Mouse (Mus musculus) neural tube, embryonic 14.5 days (tissue): Measurements from ENCODE around the gene Lrrc1. TPM values are rescaled to one million over a fixed set of nuclear protein-coding genes. Genes with fewer than 3 reads are reported as not detected.

Experiments
- ATAC-seq: fragments of 200-750 bp; cut with Nextera tagmentation; 2 replicates; pipeline ENCODE4 v1.8.0; 2017; ENCODE audit warnings: low read depth, mild to moderate bottlenecking, moderate TSS enrichment, moderate library complexity
- H3K27ac ChIP-seq: fragments of 300-500 bp; sonication (generic); 2 replicates; pipeline ENCODE4 v1.5.1; 2014; ENCODE audit warnings: low read depth, mild to moderate bottlenecking, control low read depth, low read length, moderate library complexity, mixed read lengths
- H3K27me3 ChIP-seq: fragments of 300-500 bp; sonication (generic); 2 replicates; pipeline ENCODE4 v1.6.1; 2014; ENCODE audit warnings: low read length; ENCODE audit not compliant: control insufficient read depth, insufficient read depth
- H3K36me3 ChIP-seq: fragments of 300-500 bp; sonication (generic); 2 replicates; pipeline ENCODE4 v1.6.1; 2014; ENCODE audit warnings: low read length, mixed read lengths; ENCODE audit not compliant: control insufficient read depth, insufficient read depth
- H3K4me1 ChIP-seq: fragments of 300-500 bp; sonication (generic); 2 replicates; pipeline ENCODE4 v1.6.1; 2014; ENCODE audit warnings: low read length; ENCODE audit not compliant: control insufficient read depth, insufficient read depth
- H3K4me2 ChIP-seq: fragments of 300-500 bp; sonication (generic); 2 replicates; pipeline ENCODE4 v1.6.1; 2014; ENCODE audit warnings: mild to moderate bottlenecking, low read depth, low read length, control low read depth
- H3K4me3 ChIP-seq: fragments of 300-500 bp; sonication (generic); 2 replicates; pipeline ENCODE4 v1.5.1; 2014; ENCODE audit warnings: low read depth, low read length, control low read depth, mixed read lengths
- H3K9ac ChIP-seq: fragments of 300-500 bp; sonication (generic); replicated peaks from 2 replicates; pipeline ENCODE4 v1.6.1; 2014; ENCODE audit warnings: low read depth, mild to moderate bottlenecking, control low read depth, low read length, mixed read lengths
- H3K9me3 ChIP-seq: fragments of 300-500 bp; sonication (generic); 2 replicates; pipeline ENCODE4 v1.6.1; 2016; ENCODE audit warnings: low read length; ENCODE audit not compliant: control insufficient read depth
- WGBS: fragments of 180-500 bp; shearing (Covaris S2); extraction: QIAGEN DNeasy Blood & Tissue Kit; methylation state at CpG from one replicate; pipeline ENCODE4 v1.1.7; 2014; 5-methylcytosine and 5-hydroxymethylcytosine counted together
- polyA plus RNA-seq: library from polyadenylated mRNA; unstranded; fragments of >200 nt; fragmentation: Nextera tagmentation; extraction: Ambion mirVana; gene quantifications from 2 replicates; pipeline ENCODE4 v1.2.1, GENCODE M21; 2014

Gene Lrrc1
- polyA plus RNA-seq, 1 experiment from 2014 or later = 7.9 TPM

- H3K4me3 ChIP-seq = no peak overlapping the region
- no peak overlapping the region for H3K4me2 ChIP-seq
- ATAC-seq = peak; percentile 14; the same call in 1 of the 2 replicates
- peaks cover 17% of the 10 kb centered on the region; the same call in 1 of the 2 replicates for H3K4me1 ChIP-seq
- no peak overlapping the region for H3K27ac ChIP-seq
- no peak overlapping the region for H3K9ac ChIP-seq
- H3K9me3 ChIP-seq = no peaks in the 10 kb centered on the region
- H3K27me3 ChIP-seq = no peaks in the 10 kb centered on the region
- H3K36me3 ChIP-seq = no peaks in the 10 kb centered on the region
- WGBS = 69% methylated on average over 9 of the region's 9 CpGs
Observed at GRCm38 (mm10) chr9:77430413-77431087, 114.1 kb downstream of the Lrrc1 start.

DNA sequence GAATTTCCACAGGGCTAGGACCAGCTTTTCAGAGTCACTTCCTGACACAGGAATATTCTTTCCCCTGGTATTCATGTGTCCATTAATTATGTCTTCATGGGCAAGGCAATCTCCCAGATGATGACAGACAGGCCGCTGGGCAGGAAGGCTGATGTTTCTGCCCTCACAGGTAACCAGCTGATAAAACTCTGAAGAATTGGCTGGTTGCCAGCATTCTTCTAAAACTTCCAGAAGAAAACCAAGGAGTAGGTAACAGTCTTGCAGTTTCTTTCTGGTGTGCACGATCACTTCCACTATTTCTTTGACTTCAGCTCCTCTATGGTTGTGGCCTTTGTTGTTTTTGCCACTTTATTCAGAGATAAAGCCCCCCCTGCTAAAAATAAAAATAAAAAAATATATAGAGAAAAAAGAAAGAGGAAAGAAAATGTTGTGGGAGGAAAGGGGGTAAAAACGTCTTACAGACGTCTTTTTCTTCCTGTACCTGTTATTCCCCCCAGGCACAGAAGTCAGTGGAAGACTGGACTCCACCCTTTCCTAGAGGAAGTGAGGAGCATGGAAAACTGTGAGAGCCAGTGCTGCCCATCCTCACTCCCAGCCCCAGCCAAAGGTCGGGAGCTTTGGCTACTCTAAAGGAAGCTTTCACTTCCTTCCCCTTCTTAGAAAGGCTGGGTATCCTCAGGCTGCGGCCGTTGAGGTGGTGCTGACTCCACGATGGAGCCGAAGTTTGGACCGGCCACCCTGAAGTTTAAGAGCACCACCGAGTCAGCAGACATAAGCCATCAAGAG lies 115.2 kb downstream of the Lrrc1 start:
- no peak overlapping the region for H3K27ac ChIP-seq
- H3K4me1 ChIP-seq = peaks cover 17% of the 10 kb centered on the region; the same call in 1 of the 2 replicates
- no peaks in the 10 kb centered on the region for H3K36me3 ChIP-seq
- H3K4me3 ChIP-seq = no peak overlapping the region
- no peak overlapping the region for H3K9ac ChIP-seq
- H3K4me2 ChIP-seq = no peak overlapping the region
- H3K27me3 ChIP-seq = no peaks in the 10 kb centered on the region
- no peak for ATAC-seq
- H3K9me3 ChIP-seq = no peaks in the 10 kb centered on the region
- WGBS = 80% methylated on average over 11 of the region's 11 CpGs

GRCm38 (mm10) chr9:77428748-77429140 lies 115.9 kb downstream of the Lrrc1 start:
- no peaks in the 10 kb centered on the region for H3K9me3 ChIP-seq
- no peaks in the 10 kb centered on the region for H3K27me3 ChIP-seq
- no peak for ATAC-seq
- no peak overlapping the region for H3K4me2 ChIP-seq
- H3K9ac ChIP-seq = no peak overlapping the region
- H3K36me3 ChIP-seq = no peaks in the 10 kb centered on the region
- 90% methylated on average over 8 of the region's 8 CpGs for WGBS
- no peak overlapping the region for H3K27ac ChIP-seq
- H3K4me1 ChIP-seq = peaks cover 17% of the 10 kb centered on the region; the same call in 1 of the 2 replicates
- H3K4me3 ChIP-seq = no peak overlapping the region

- Histone ChIP-seq H3K4me1 (peaks cover 17% of the 10 kb centered on the region; the same call in 1 of the 2 replicates), H3K36me3 (no peaks in the 10 kb centered on the region), H3K9ac (no peak overlapping the region; the same call in 1 of the 2 replicates), H3K4me3 (no peak overlapping the region), H3K27ac (0 out of 2 replicates have a peak overlapping the region, but pooled peaks have one; percentile 12), H3K9me3 (no peaks in the 10 kb centered on the region), H3K4me2 (peak overlapping the region; percentile 45; the same call in 1 of the 2 replicates), H3K27me3 (no peaks in the 10 kb centered on the region)
- no peak for ATAC-seq
- 49% methylated on average over 14 of the region's 14 CpGs for WGBS
Observed at GRCm38 (mm10) chr9:77428115-77428747, 116.4 kb downstream of the Lrrc1 start.

GRCm38 (mm10) chr9:77427292-77428114 lies 117.2 kb downstream of the Lrrc1 start:
- H3K4me3 ChIP-seq = peak overlapping the region; percentile 7; the same call in 1 of the 2 replicates
- H3K27ac ChIP-seq = peak overlapping the region; percentile 12; the same call in 1 of the 2 replicates
- 13% methylated on average over 23 of the region's 23 CpGs for WGBS
- peaks cover 17% of the 10 kb centered on the region; the same call in 1 of the 2 replicates for H3K4me1 ChIP-seq
- peak; percentile 78 for ATAC-seq
- peak overlapping the region; percentile 45 for H3K4me2 ChIP-seq
- H3K9me3 ChIP-seq = no peaks in the 10 kb centered on the region
- H3K27me3 ChIP-seq = no peaks in the 10 kb centered on the region
- H3K9ac ChIP-seq = no peak overlapping the region; the same call in 1 of the 2 replicates
- no peaks in the 10 kb centered on the region for H3K36me3 ChIP-seq

DNA sequence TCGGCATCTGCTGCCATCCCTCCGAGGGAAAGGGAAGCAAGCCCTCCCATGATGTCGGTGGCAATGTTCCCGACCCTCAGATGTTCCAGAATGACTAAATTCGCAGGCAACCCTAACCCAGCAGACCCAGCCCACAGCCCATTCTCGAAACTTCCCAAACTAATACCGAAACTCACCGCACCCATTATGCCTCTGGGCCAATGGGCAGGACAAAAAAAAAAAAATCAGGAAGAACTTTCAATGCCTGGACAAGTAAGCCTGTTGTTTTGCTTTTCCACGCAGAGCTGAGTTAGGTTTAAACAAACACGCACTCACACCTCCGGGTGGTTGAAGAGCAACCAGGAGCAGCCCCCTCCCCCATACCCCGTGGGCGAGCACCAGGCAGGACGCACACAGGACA lies 118.6 kb downstream of the Lrrc1 start:
- Histone ChIP-seq H3K27me3 (no peaks in the 10 kb centered on the region), H3K36me3 (no peaks in the 10 kb centered on the region), H3K4me1 (peaks cover 17% of the 10 kb centered on the region; the same call in 1 of the 2 replicates), H3K4me2 (no peak overlapping the region), H3K9me3 (no peaks in the 10 kb centered on the region), H3K4me3 (no peak overlapping the region), H3K9ac (no peak overlapping the region), H3K27ac (no peak overlapping the region)
- no peak for ATAC-seq
- 70% methylated on average over 14 of the region's 14 CpGs for WGBS

DNA sequence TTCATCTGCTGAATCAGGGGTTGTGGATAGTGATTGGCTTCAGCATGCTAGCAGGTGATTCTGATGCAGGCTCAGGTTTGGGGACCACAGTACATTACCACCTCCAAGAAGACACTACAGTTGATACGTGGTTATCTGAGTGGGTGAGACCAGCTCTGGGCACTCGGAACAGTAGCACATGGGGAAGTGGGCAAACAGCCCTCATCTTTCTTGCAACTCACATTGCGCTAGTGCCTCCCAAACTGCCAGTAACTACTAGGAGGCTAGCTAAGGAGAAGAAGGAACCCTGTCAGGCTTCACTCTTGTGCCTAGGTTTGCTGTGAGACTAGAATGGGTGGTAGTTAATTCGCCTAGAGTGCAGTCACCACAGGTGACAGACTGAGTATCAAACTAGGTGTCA lies 119.1 kb downstream of the Lrrc1 start:
- Histone ChIP-seq H3K4me2 (no peak overlapping the region), H3K9me3 (no peaks in the 10 kb centered on the region), H3K27ac (no peak overlapping the region), H3K9ac (no peak overlapping the region), H3K36me3 (no peaks in the 10 kb centered on the region), H3K4me1 (peaks cover 17% of the 10 kb centered on the region; the same call in 1 of the 2 replicates), H3K4me3 (no peak overlapping the region), H3K27me3 (no peaks in the 10 kb centered on the region)
- no peak for ATAC-seq
- 95% methylated on average over 4 of the region's 4 CpGs for WGBS

DNA sequence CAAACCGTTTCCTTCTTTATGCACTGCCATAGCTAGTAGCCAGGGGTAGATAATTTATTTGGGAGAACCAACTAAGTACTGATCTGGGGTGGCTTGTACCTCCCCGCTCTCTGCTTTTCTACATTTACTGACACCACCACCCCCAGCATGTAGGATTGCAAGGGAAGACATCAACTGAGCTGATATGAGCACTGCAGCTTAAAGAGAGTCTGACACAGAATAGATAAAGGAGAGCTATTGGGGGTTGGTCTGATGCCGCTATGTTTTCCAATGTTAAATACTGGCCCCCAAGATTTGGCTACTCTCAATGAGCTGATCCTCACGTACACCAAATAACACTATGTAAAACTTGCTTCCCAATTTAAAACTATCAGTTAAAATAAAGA lies 124.5 kb downstream of the Lrrc1 start:
- Histone ChIP-seq H3K9me3 (no peaks in the 10 kb centered on the region), H3K36me3 (no peaks in the 10 kb centered on the region), H3K4me2 (no peak overlapping the region), H3K27me3 (no peaks in the 10 kb centered on the region), H3K4me3 (no peak overlapping the region), H3K9ac (no peak overlapping the region), H3K27ac (no peak overlapping the region), H3K4me1 (no peaks in the 10 kb centered on the region)
- no peak for ATAC-seq
- 93% methylated on average over 4 of the region's 4 CpGs for WGBS
